In the genomic region with DNA sequence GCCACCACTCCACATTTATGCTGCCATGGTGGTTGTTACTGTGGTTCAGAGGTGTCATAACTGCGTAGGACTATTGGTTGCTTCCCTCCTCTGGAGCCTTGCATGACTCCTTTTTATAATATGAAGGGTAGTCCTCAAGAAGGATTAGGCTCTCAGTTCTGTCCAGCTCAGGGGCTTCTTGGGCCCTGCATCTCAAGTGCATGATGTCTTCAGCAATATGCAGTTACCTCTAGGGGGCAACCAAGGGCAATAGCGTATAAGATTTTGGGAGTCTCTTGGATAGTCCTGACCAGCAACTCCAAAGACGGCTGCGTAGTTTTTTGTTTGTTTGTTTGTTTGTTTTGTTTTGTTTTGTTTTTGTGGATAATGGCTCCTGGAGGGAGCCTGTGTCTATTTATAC, we compare ENCODE assay signal across 20 mouse cellular contexts. TPM values are rescaled to one million over a fixed set of nuclear protein-coding genes. Genes with fewer than 3 reads are reported as not detected.
DNase-seq lines count a peak whose midpoint lies in the region; ATAC-seq and TF ChIP-seq lines count a peak whose summit lies in the region.
"Had no signal": no experiment of that assay in that cellular context is flagged by ENCODE, and none has a peak within 500 bp of the region (broad histone marks: within the 10 kb centered on the region; RNA-seq: fewer than 3 reads in every experiment).

No protein-coding gene starts in this region.

- TF ChIP-seq CTCF in liver, postnatal 0 days (IDR thresholded peaks at IDR 0.05; ENCODE audit: low read depth): 0 out of 2 replicates have a peak, but pooled peaks have one; percentile 4
- peak; percentile 40 for TF ChIP-seq CTCF in E14TG2a.4 (conservative IDR thresholded peaks at IDR 0.05; ENCODE audit: low read length)

- DNase-seq in heart, adult 11 months: peak; percentile 86
- DNase-seq in heart, postnatal 14 days: no peak
- DNase-seq in liver, postnatal 0 days: no peak
- DNase-seq in liver: no peak
- DNase-seq in brain, adult 2 months (ENCODE audit: low read depth, low spot score): peak; percentile 8
- DNase-seq in kidney, postnatal 25 days: no peak
- DNase-seq: cerebellum, adult 11-12 months; heart, postnatal 10 days; kidney, adult 18-20 months; liver, embryonic 13.5 days; thymus, postnatal 36 days had no signal

- WGBS in liver, postnatal 0 days (ENCODE audit: insufficient replicate concordance): 97% methylated on average over 4 of the region's 4 CpGs

- no peak for TF ChIP-seq EP300 in liver, postnatal 0 days (IDR thresholded peaks at IDR 0.05; ENCODE audit: low read depth)

- H3K4me1 ChIP-seq in liver, postnatal 0 days (ENCODE audit: insufficient read depth): 0 out of 2 replicates have a peak, but pooled peaks cover 3% of the 10 kb centered on the region
- peaks cover 33% of the 10 kb centered on the region for H3K4me1 ChIP-seq in E14TG2a.4 (replicated peaks; ENCODE audit: low read depth, low read length)
- H3K4me1 ChIP-seq: forebrain, embryonic 10.5 days; midbrain, embryonic 10.5 days had no signal

- H3K9ac ChIP-seq in liver, postnatal 0 days (replicated peaks): no peak overlapping the region
- H3K9ac ChIP-seq: limb, embryonic 12.5 days; liver, embryonic 13.5 days had no signal

- intact Hi-C loops in heart, postnatal 14 days (cut with DNase I): no loop called here

- H3K27ac ChIP-seq in liver, postnatal 0 days (ENCODE audit: low read depth): no peak overlapping the region
- H3K27ac ChIP-seq: forebrain, embryonic 10.5 days; kidney, postnatal 0 days; limb, embryonic 12.5 days; liver, embryonic 13.5 days; macrophage; midbrain, embryonic 10.5 days had no signal

- peaks cover under 1% of the 10 kb centered on the region; the same call in 1 of the 2 replicates for H3K36me3 ChIP-seq in liver, postnatal 0 days (replicated peaks; ENCODE audit: insufficient read depth, low read length)
- peaks cover 29% of the 10 kb centered on the region for H3K36me3 ChIP-seq in E14TG2a.4 (ENCODE audit: insufficient read depth, low read length)

- no peak overlapping the region for H3K4me2 ChIP-seq in liver, postnatal 0 days (ENCODE audit: low read depth, low read length)
- H3K4me2 ChIP-seq: heart, embryonic 11.5 days; limb, embryonic 12.5 days; liver, embryonic 13.5 days had no signal

- ATAC-seq in liver, postnatal 0 days: no peak
- ATAC-seq in frontal cortex, adult (ENCODE audit: low TSS enrichment): no peak
- ATAC-seq: inflammation-experienced regulatory T-cells, adult 6 months had no signal

- H3K27me3 ChIP-seq in liver, postnatal 0 days (ENCODE audit: insufficient read depth, low read length): no peaks in the 10 kb centered on the region
- H3K27me3 ChIP-seq in E14TG2a.4 (ENCODE audit: insufficient read depth, low read length): no peaks in the 10 kb centered on the region
- H3K27me3 ChIP-seq: limb, embryonic 12.5 days; liver, embryonic 13.5 days had no signal

- H3K9me3 ChIP-seq in liver, postnatal 0 days (ENCODE audit: low read length): no peaks in the 10 kb centered on the region; the same call in 1 of the 2 replicates
- H3K9me3 ChIP-seq in E14TG2a.4 (ENCODE audit: low read length): peaks cover 32% of the 10 kb centered on the region

- no peak overlapping the region for H3K4me3 ChIP-seq in liver, postnatal 0 days (ENCODE audit: low read depth, low read length)
- no peak overlapping the region for H3K4me3 ChIP-seq in E14TG2a.4 (replicated peaks; ENCODE audit: low read length)
- H3K4me3 ChIP-seq: forebrain, embryonic 10.5 days; limb, embryonic 12.5 days; liver, embryonic 13.5 days; midbrain, embryonic 10.5 days had no signal

RNA-seq across cellular contexts. Expression of gene Hdac2, which starts 7.5 kb away (rescaled TPM):
- total RNA-seq in heart, postnatal 14 days (2021): 10 to 100 TPM; 59.9 to 65.8 TPM
- polyA plus RNA-seq in liver, postnatal 0 days (2015; fragmentation: Nextera tagmentation; extraction: Ambion mirVana): 31.2 and 33.4 TPM in 2 replicates

Comparison
In these comparisons a context has a peak if more than half of its experiments do, and no peak if none do; other contexts are left out.
1. DNase-seq: peak in heart, adult 11 months (single experiment) and brain, adult 2 months (single experiment); none in heart, postnatal 14 days (0 of 2), liver, postnatal 0 days (single experiment), liver (single experiment) and kidney, postnatal 25 days (0 of 2).